Mouse (Mus musculus) testis, adult 2 months (tissue): ENCODE data around the gene Chmp4b.

Experiments used
- CTCF ChIP-seq: fragments of 200-500 bp; IDR thresholded peaks from 2 replicates; pipeline ENCODE4 v1.5.1; 2012; ENCODE audit warnings: low read depth, mild to moderate bottlenecking, inconsistent platforms, low read length, moderate library complexity; ENCODE audit not compliant: control insufficient read depth, insufficient read depth, insufficient replicate concordance
- POLR2A ChIP-seq: fragments of 200-500 bp; IDR thresholded peaks from 2 replicates; pipeline ENCODE4 v1.6.1; 2012; ENCODE audit warnings: low read depth, mild to moderate bottlenecking, inconsistent platforms, low read length, moderate library complexity; ENCODE audit not compliant: control insufficient read depth

- no peak for TF ChIP-seq CTCF
- no peak for TF ChIP-seq POLR2A
These were observed 17.2 kb downstream of the Chmp4b start for GRCm38 (mm10) chr2:154668680-154669079.
